Mouse (Mus musculus) adrenal gland, adult 18-20 months (tissue): ENCODE data around the gene Osmr. TPM values are rescaled to one million over a fixed set of nuclear protein-coding genes. Genes with fewer than 3 reads are reported as not detected.

Source experiments
- DNase-seq, 2 experiments: peaks; one replicate each; pipeline ENCODE4 v3.0.0; 2021 to 2022; ENCODE audit warnings: low spot score in 2 of 2
- long read RNA-seq, 2 experiments: library from polyadenylated mRNA; stranded (forward); transcript quantifications; one replicate each; pipeline ENCODE4 v2.0.0; 2021
- total RNA-seq, 2 experiments: library from RNA; stranded (reverse); gene quantifications; 1 replicate in 1 of 2; 2 replicates in 1 of 2; pipeline ENCODE4 v1.2.3; 2021

Osmr gene
- total RNA-seq, result 10 to 100 TPM in 1 of 2 experiments, 1 to 10 TPM in 1; 6.1 to 11.9 TPM
- long read RNA-seq, experiment 1, full-length matches to known transcripts, result 1 of 1 reads
- long read RNA-seq, experiment 1, partial matches to known transcripts, result 0 of 1 reads
- long read RNA-seq, experiment 1, other reads (novel, unspliced or antisense), result 0 of 1 reads
- long read RNA-seq, experiment 2, partial matches to known transcripts, result 0 of 1 reads
- long read RNA-seq, experiment 2, other reads (novel, unspliced or antisense), result 0 of 1 reads

DNA sequence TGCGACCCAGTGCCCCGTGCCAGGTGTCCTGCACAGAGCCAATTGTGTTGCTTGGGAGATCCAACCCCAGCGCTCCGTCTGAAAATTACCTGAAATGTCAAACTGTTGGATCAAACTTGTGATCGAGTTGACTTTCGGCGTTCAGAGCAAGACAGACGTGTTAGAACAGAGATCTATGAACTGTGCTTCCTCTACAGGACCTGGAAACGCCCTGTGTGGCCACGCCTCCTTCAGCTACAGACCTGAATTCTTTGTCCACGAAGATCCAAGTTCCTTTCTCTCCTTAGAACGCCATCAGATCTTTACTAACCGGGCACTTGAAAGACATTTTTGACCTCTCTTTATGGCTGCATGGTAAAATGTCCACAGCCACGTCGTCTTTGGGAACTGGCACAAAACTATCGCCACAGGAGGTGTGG is at the start of gene Osmr:
Gene Osmr, minus strand, starts transcription at position 369 of the 419 bp plus-strand sequence.
- no peak for DNase-seq

DNA sequence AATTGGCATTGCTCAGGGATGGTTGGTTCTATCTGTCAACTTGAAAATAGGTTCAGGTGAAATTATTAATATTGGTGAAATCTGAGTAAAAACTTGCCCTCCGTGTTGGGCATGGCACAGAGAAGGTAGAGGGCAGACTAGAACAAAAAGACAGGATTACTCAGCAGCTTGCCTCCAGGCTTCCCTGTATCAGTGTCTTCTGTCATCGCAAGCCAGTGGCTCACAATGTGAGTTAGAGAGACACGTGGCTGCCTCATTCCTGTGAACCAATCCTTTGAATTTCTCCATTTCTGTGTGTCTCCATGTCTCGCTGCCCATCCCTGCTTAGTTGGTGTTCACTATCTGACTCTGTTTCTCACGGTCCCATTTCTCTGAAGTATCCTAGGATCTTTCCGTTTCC is 44.6 kb upstream of the Osmr start:
- DNase-seq, result no peak

DNA sequence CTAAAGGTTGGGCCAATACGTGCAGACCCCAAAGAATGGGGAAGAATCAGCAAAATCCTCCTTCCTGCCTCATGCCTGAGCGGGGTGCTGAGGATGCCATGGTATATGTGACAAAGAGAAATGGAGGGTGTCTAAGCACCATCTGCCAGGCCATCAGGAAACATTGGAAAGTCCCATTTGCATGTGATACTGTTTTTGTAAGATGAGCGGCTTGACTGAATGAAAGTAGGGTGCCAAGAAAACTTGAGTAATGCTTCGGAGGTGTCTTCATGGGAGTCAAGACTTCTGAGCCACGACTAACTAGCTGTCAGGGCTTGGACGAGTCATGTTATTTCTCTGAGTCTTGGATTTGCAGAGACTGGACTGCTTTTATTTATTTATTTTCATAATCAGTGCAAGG is 39.4 kb upstream of the Osmr start:
- no peak for DNase-seq

DNA sequence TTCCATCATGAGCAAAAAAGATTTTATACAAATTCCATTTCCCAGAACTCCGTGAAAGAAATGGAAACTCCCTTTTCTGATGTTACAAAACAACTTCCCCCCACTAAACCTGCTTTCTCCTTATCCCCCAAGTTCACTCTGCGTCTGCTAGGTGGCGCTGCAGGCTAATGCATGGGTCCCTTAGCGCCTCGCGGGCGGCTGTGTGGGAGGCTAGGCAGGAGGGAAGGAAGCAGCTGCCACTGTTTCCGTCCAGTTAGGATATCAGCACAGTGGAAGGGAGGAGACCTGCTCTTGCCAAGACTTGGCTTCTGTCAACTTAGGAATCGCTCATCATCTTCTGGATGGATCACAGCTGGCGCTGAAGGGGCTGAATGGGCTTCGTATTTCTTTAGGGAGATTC is 34.9 kb upstream of the Osmr start:
- DNase-seq, result peak; percentile 91 to 92

DNA sequence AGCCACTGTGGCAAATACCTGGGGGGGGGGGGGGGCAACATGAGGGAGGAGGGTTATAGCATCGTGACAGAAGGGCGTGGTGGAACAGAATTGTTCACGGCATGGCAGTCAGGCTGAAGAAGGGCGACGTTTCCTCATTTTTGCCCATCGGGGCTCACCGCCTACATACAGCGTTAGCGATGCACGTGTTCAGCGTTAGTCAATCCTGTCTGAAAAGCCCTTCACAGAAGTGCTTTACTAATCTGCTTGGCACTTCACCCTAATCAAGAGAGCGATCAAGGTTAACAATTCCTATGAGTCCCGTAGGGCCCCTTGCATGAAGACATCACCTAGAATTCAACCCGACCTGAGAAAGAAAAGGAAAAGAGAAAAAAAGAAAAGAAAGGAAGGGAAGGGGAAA is 34.3 kb upstream of the Osmr start:
- DNase-seq, result no peak

DNA sequence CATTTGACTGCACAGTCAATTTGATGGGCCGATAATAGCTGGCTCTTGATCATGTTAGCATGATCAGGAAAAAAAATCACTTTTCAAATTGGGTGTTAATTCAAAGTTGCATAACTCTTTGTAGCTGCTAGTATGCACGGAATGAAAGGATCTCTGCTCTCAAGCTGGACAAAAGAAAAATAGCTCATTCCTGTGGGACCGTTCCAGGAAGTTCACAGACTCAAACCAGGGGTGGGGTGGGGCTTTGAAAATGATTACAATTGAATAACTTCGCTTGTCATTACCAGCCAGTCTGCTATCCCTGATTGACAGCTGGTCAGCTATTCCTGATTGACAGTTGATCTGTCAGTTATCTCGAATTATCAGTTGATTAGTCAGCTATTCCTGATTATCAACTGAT is 33.8 kb upstream of the Osmr start:
- DNase-seq, result no peak

DNA sequence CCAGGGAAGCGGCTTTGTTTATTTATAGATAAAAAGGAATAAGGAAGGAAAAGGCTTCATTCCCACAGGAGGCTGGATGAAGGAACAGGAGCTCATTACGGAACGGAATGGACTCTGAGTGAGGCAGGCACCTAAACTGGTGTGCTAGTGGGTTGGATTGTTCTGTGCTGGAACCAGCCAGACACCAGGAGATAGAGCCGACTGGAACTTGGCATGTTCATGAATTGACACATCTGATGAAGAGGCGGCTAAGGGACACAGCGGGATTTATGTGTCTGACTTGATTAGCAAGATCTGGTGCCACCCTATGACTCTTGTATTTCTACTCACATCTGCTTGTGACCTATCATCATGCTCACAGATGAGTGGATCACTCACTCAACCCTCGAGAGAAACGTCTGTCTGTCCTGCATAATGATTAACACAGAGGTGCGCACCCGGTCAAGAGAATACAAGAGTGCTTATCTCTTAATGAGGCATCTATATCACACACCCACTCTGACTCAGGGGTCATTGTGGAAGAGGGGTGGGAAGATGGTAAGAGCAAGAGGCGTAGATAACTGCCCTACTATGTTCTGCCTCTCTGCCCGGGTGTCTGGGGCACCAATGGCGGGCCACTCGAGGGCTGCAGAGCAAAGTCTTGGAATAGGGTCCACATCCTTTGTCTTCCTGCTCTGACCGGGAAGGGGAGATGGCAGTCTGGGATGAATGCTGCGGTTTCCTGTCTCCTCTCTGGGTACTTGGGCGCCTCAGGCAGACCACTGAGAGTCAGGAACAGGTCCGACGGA is 31.7 kb upstream of the Osmr start:
- DNase-seq, result no peak

DNA sequence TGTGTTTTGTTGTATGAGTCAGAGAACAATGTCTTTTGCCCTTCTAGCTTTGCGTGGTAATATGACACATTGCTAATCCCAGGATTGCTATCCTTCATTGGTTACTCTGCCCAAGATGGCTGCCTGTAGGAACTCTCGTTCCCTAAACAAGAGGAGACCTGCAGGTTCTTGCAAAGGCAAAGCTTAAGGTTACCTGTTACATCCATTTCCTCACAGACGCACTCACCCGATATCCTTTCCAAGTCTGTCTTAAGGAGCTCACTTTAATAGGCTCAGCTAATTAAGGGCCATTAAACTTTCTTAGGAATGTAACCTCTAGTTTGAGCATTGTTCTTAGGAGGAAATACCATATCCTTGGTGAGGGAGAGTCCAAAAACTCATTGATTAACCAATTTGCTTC is 31.0 kb upstream of the Osmr start:
- DNase-seq, result no peak

DNA sequence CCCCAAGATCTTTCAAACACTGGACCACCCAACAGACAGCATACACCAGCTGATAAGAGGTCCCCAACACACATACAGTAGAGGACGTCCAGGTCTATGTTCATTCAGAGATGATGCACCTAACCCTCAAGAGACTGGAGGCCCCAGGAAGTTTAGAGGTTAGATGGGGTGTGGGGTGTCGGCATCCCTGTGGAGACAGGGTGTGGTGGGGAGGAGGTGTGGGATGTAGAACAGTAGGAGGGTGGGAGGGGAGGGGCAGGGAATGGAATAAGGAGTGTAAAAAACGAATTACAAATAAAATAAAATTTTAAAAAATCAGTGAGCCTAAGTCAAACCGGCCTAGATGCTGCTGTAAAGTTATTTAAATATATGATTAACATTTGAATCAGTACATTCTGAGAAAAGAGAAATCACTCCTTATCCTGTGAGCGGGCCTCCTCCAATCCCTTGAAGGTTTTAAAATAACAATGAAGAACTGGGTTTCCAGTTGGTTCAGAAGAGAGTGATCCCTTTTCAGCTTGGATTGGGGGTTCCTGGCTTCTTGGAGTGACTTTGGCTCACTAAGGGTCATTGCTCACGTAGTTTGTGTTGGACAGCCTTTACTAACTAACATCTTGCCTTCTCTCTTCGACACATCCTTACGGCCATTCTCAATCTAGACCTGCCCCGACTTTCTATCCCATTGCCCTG is 28.7 kb upstream of the Osmr start:
- no peak for DNase-seq

DNA sequence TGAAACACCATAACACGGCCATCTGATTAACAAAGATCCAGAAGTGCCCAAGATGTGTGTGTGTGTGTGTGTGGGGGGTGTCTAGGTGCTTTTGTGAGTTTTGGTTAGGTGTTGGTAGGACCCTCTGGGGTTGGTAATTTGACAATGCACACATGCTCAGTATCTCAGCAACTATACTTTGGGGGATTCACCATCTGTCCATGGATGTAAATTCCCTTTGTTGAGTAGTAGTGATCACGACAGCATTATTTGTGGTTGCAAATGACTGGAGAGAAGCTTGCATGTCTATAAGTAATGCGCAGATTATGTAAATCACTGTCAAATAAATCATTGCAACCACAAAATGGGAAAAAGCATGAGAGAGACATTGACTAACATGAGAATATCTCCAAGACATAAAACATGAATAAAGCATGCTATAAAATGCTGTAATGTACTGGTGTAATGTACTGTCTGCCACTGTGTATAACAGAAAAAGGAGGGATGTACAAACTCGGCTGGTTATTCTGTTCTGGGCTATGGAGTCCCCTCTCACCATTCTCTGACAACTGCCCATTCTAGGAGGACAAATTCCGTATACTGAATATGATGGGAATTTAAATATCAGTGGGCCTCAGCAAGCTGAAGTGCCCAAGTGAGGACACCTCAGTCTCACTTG is 27.3 kb upstream of the Osmr start:
- DNase-seq, result no peak

DNA sequence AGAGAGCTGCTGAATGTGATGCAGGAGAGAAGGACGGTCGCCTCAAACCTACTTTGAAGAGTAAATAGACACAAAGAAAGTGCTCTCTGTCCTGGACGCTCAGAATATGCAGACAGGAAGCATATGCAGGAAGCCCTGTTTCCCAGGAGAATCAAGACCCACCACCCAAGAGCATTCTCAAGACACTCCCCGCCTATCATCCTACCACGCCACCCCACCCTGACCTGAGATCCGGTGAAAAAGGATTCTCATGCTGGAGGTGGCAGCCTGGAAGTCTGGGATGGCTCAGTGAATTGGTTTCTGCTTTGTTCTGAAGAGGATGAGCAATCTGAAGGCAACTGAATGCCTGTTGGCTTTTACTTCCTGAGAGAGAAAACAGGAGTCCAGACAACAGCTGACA is 26.5 kb upstream of the Osmr start:
- no peak for DNase-seq

DNA sequence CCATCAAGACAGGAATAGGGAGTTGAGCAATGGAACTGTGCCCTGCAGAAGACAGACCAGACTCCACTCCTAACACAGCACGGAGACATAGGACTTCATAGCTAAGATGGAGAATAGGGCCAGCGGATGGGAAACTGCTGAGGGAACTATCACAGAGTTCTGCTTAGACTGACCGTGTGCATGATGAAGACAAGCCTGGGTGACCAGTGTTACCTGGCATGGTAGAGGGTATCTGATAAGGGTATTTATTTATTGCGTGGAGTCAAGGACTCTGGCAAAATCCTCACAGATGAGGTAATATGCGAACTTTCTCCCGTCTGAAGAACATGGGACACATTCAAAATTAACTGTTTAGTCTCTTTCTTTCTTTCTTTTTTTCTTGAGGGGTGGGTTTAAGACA is 9.5 kb upstream of the Osmr start:
- no peak for DNase-seq

DNA sequence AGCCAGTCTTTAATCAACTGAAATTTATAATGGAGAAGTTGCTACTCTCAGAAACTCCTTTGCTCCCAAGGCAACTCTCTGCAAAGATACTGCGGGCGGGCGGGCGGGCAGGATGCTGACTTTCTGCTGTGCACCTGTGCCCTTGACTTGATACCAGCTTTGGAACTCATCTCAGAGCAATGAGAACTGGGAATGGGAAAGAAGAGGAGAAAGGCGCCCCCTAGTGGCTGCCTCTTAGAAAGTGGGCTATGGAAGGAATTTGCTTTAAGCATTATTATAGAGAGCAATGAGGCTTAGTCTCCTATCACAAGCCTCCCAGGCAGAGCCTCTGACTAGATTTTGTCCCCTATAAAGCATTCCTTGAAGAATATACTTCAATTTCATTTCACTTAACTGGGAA is 9.0 kb upstream of the Osmr start:
- peak; percentile 70 to 76 for DNase-seq

DNA sequence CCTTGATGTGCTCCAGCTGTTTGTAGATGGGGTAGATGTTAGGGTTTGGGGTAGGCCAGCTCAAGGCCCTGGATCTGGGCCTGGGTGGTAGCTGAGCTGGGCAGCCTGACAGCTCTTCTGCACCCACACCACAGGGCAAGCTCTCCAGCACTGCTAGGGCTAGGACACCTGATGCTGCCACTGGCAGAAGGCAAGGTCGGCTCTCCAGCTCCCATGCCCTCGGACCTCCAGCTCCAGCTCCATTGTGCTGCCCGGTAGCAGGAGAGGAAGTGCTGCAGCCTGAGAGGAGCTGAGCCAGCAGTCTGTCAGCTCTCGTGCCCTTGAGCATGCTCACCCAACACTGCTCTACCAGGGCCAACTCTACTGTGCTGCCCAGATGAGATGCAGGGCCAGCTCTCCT is 8.3 kb upstream of the Osmr start:
- DNase-seq, result peak in 1 of 2 experiments; percentile 26

DNA sequence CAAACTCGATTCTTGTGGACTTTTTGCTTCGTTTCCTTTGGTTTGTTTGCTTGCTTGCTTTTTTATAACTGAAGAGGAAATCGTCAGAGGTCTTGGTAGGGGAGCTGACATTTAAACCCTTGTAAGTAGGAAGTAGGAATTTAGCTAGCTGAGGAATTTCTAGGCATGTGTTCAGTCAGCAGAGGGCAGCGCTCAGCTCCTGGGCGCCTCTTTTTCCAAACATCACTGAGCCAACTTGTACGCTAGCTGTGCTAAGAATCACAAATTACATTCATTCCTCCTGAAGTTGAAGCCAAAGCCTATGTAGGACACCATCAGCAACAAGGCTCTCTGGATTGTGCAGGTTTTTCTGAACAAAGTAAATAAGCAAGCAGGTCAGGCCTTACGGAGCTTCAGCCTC is 7.4 kb upstream of the Osmr start:
- DNase-seq, result peak; percentile 16 to 37

DNA sequence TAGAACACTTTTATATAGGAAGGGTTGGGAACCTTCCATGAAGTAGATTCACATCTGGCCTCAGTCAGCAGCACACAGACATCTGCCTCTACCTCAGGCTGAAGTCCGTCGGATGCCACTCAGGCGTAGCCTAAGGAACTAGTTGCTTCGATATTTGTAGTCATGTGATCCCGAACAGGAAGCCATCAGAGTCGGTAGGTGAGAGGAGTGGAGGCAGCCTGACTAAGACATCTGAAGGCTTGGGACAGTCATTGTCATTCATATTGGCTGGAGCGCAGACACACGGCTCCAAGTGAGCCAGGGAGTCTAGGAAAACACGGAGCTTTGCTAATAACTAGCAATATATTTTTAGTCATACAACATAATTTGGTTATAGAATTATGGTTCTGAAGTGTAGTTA is 6.4 kb upstream of the Osmr start:
- no peak for DNase-seq

DNA sequence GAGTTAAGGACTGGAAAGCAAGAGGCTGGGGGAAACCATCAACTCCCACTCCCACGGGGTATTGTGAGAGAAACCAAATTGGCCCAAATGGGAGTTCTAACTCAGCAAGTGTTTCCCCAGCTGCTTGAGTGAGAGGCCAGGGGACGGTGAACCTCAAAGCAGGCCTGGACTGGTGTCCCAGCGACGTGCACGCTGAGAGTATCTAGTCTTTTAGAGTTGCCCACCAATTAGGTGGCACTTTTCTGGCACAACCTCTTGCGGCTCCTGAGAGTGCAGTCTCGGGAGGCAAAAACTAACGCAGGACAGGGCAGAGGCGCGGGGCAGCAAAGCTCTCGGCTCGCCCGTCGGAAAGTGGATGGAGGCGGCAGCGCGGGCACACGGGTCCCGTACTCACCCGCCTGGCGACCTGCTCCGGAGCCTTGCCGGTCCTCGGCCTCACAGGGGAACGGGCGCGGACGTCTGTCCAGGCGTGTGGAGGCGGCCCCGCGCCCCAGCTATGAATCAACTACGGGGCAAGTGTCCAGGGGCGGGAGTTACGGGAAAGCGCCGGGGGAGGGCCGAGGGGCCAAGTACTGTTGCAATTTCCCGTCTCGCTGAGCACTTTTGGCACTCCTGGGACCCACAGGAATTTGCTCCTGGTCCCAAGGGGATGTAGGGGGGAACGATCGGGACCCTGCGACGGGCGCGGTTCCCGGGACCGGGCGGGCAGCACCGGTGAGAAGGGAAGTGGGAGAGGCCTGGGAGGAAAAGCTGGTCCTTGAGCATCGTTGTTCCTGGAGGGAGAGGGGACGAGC is 765 bp downstream of the Osmr start:
- DNase-seq, result peak; percentile 55 to 77

DNA sequence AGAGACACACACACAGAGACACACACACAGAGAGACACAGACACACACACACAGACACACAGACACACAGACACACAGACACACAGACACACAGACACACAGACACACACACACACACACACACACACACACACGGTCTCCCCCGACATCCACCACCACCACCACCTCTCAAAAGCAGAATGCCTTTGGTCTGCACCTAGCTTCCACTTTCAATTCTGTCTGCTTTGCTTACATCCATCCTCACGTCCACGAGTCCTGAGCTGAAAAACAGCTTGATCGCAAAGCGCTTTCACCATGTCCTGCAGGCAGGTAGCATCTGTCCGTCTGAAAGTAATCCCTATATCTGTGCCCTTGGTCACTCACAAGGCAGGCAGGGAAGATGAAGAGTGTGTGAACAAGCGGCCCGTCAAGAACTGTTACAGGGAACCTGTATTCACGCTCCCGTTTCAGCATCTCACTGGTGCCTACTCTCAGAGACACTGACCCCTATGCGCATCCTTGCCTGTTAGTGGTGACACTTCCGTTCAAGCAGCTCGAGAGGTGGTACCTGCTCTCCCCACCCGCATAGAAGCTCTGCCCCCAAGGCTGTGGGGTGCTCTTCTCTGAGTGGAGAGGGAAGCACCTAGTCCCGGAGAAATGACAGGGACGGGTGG is 1.5 kb downstream of the Osmr start:
- DNase-seq, result no peak

DNA sequence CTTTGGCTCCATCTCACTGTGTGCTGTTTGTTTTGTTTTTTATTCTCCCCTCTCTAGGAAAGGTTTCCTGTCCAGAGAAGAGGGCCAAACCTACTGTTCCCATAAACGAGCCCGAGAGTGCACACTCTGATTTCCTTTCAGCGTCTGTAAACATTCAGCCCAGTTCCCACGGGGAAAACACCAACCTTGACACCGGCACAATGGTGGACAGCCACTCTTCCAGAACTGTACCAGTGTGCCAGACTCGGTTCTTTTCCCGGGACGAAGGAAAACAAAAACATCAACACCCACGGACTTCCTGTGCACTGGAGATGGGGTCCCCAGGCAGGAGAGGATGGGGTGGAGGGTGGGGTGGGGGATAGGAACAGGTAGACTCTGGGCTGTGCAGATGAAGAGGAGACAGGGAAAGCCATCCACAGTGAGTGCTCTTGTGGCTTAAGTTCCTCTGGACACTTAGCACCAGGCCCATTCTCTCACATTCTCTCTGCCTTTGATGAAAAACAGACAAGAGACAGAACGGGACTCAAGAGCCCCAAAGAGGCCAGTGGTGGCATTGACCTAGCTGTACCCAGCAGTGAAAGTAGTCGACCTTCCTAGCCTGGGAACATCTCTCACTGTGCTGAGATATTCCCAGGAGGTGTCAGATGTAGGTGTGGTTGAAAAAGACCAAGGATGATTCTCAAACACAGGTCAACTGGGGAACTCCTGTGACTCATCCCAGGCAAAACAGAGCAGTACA is 3.0 kb downstream of the Osmr start:
- DNase-seq, result no peak

DNA sequence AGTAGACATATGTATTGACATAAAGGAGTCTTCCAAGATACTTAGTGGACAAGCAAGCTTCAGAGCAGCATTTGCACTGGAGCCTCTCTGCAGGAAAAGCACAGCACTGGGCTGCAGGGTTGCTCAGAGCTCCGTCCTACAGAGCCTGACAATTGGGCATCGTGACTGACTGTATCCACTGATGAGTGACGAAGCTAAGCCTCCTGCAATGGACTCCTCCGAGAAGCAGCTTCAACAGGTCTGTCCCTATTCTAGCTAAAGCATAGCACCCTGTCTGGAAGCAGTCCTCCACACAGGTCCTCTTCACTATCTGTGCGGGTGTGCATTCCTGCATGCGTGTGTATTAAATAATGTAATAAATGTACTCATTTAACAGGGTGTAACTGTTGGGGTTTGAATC is 7.9 kb downstream of the Osmr start:
- no peak for DNase-seq
